26 mouse cellular contexts compared by ENCODE assay signal in genomic region chr2:119293311-119293710, GRCm38 (mm10). TPM values are rescaled to one million over a fixed set of nuclear protein-coding genes. Genes with fewer than 3 reads are reported as not detected.
DNase-seq lines count a peak whose midpoint lies in the region; ATAC-seq and TF ChIP-seq lines count a peak whose summit lies in the region.
"Had no signal": no experiment of that assay in that cellular context is flagged by ENCODE, and none has a peak within 500 bp of the region (broad histone marks: within the 10 kb centered on the region; RNA-seq: fewer than 3 reads in every experiment).

No protein-coding gene starts in this region.

- no peak for TF ChIP-seq EP300 in ES-Bruce4 (IDR thresholded peaks at IDR 0.05; ENCODE audit: insufficient read depth, low read depth, low read length)

- no peak overlapping the region for H3K4me2 ChIP-seq in forebrain, embryonic 12.5 days
- H3K4me2 ChIP-seq: heart, embryonic 13.5 days; hindbrain, embryonic 14.5 days had no signal

- TF ChIP-seq CTCF in cerebellum, adult 2 months (IDR thresholded peaks at IDR 0.05; ENCODE audit: borderline replicate concordance, insufficient read depth, low read depth, low read length): no peak
- no peak for TF ChIP-seq CTCF in ES-Bruce4 (IDR thresholded peaks at IDR 0.05; ENCODE audit: low read depth, low read length)
- TF ChIP-seq CTCF in left cerebral cortex, adult 2 months (IDR thresholded peaks at IDR 0.05): no peak

- H3K27ac ChIP-seq in cerebellum, adult 2 months (ENCODE audit: insufficient read depth, low read length): peak overlapping the region; percentile 69
- no peak overlapping the region for H3K27ac ChIP-seq in heart, embryonic 10.5 days
- H3K27ac ChIP-seq in ES-Bruce4 (ENCODE audit: insufficient read depth, low read length): no peak overlapping the region
- H3K27ac ChIP-seq in forebrain, embryonic 12.5 days: no peak overlapping the region
- no peak overlapping the region for H3K27ac ChIP-seq in left cerebral cortex, adult 2 months
- H3K27ac ChIP-seq: forebrain, embryonic 10.5 days; gastrocnemius, adult 2 months; heart, embryonic 13.5 days; hindbrain, embryonic 14.5 days; hindbrain, postnatal 0 days had no signal

- intact Hi-C loops in left cerebral cortex, adult 2 months (cut with DNase I): no loop called here

- DNase-seq in cerebellum, adult 2 months: no peak
- no peak for DNase-seq in cerebellum, adult 11-12 months
- DNase-seq in heart, adult 11 months: peak; percentile 90
- DNase-seq in heart, embryonic 10.5 days (ENCODE audit: low spot score): no peak
- DNase-seq in left cerebral cortex, adult 2 months (ENCODE audit: extremely low spot score in 1 of 2, low spot score in 2 of 2): no peak
- DNase-seq: B cell, adult 2 months; forebrain, postnatal 0 days; gastrocnemius, adult 2 months; gastrocnemius, postnatal 14 days; heart, adult 18-20 months; heart, postnatal 14 days; heart, postnatal 4 days; kidney, adult 2 months had no signal

- WGBS in cerebellum, adult 2 months: 43% methylated on average over 17 of the region's 17 CpGs
- 90% methylated on average over 17 of the region's 17 CpGs for WGBS in heart, embryonic 10.5 days
- WGBS in forebrain, embryonic 12.5 days: 93% methylated on average over 17 of the region's 17 CpGs

- 0 out of 2 replicates have a peak overlapping the region, but pooled peaks have one; percentile 2 for H3K9ac ChIP-seq in ES-Bruce4 (ENCODE audit: low read depth, poor library complexity, severe bottlenecking)
- H3K9ac ChIP-seq in forebrain, embryonic 12.5 days: no peak overlapping the region
- H3K9ac ChIP-seq: forebrain, postnatal 0 days; heart, embryonic 13.5 days; hindbrain, embryonic 14.5 days had no signal

- H3K4me3 ChIP-seq in cerebellum, adult 2 months (replicated peaks; ENCODE audit: insufficient read depth, low read depth, low read length): peak overlapping the region; percentile 2
- H3K4me3 ChIP-seq in heart, embryonic 10.5 days: no peak overlapping the region
- peak overlapping the region; percentile 46 for H3K4me3 ChIP-seq in ES-Bruce4 (ENCODE audit: low read depth, low read length)
- no peak overlapping the region for H3K4me3 ChIP-seq in forebrain, embryonic 12.5 days (replicated peaks)
- H3K4me3 ChIP-seq in left cerebral cortex, adult 2 months: no peak overlapping the region
- H3K4me3 ChIP-seq: forebrain, embryonic 10.5 days; gastrocnemius, adult 2 months; heart, embryonic 13.5 days had no signal

- no peak for TF ChIP-seq POLR2A in cerebellum, adult 2 months (IDR thresholded peaks at IDR 0.05; ENCODE audit: borderline replicate concordance, insufficient read depth, low read length)
- no peak for TF ChIP-seq POLR2A in ES-Bruce4 (IDR thresholded peaks at IDR 0.05; ENCODE audit: insufficient read depth, low read length)

- H3K27me3 ChIP-seq in cerebellum, adult 2 months (ENCODE audit: control insufficient read depth, insufficient read depth, low read length): no peaks in the 10 kb centered on the region
- H3K27me3 ChIP-seq in heart, embryonic 10.5 days (ENCODE audit: insufficient read depth, poor library complexity, severe bottlenecking): no peaks in the 10 kb centered on the region
- no peaks in the 10 kb centered on the region for H3K27me3 ChIP-seq in ES-Bruce4 (ENCODE audit: control insufficient read depth, insufficient read depth, low read length, poor library complexity, severe bottlenecking)
- H3K27me3 ChIP-seq in forebrain, embryonic 12.5 days: no peaks in the 10 kb centered on the region
- H3K27me3 ChIP-seq: CH12.LX; heart, embryonic 13.5 days had no signal

- ATAC-seq in forebrain, embryonic 12.5 days (ENCODE audit: low FRiP score): no peak
- ATAC-seq: forebrain, embryonic 14.5 days; forebrain, postnatal 0 days; hindbrain, postnatal 0 days; inflammation-experienced regulatory T-cells, adult 6 months; intestine, embryonic 16.5 days had no signal

- peaks cover 32% of the 10 kb centered on the region for H3K4me1 ChIP-seq in cerebellum, adult 2 months (ENCODE audit: control insufficient read depth, insufficient read depth, low read length)
- H3K4me1 ChIP-seq in heart, embryonic 10.5 days: peaks cover 16% of the 10 kb centered on the region
- H3K4me1 ChIP-seq in ES-Bruce4 (ENCODE audit: control insufficient read depth, insufficient read depth, low read length): no peaks in the 10 kb centered on the region
- peaks cover 15% of the 10 kb centered on the region for H3K4me1 ChIP-seq in forebrain, embryonic 12.5 days

- H3K36me3 ChIP-seq in heart, embryonic 10.5 days: peaks cover 78% of the 10 kb centered on the region
- H3K36me3 ChIP-seq in ES-Bruce4 (ENCODE audit: control insufficient read depth, insufficient read depth, low read length, poor library complexity, severe bottlenecking): 0 out of 2 replicates have a peak, but pooled peaks cover 8% of the 10 kb centered on the region
- H3K36me3 ChIP-seq in forebrain, embryonic 12.5 days (replicated peaks): peaks cover 63% of the 10 kb centered on the region

- no peaks in the 10 kb centered on the region for H3K9me3 ChIP-seq in heart, embryonic 10.5 days
- H3K9me3 ChIP-seq in ES-Bruce4 (replicated peaks; ENCODE audit: control insufficient read depth, insufficient read depth, low read length, poor library complexity, severe bottlenecking): no peaks in the 10 kb centered on the region
- no peaks in the 10 kb centered on the region for H3K9me3 ChIP-seq in forebrain, embryonic 12.5 days
- H3K9me3 ChIP-seq: forebrain, embryonic 10.5 days; heart, embryonic 13.5 days had no signal

RNA-seq across cellular contexts. Expression of gene Vps18, which starts 4.8 kb away (rescaled TPM):
- polyA plus RNA-seq in cerebellum, adult 2 months (2012; rRNA removed): 37.8 and 38.8 TPM in 2 replicates
- polyA plus RNA-seq in heart, embryonic 10.5 days (2016; fragmentation: Nextera tagmentation; extraction: Ambion mirVana): 17.4 and 18.6 TPM in 2 replicates
- 11.7 and 12.8 TPM in 2 replicates for polyA plus RNA-seq in ES-Bruce4 (2011; ENCODE audit: insufficient read depth, insufficient read length, low read depth, missing spikeins)
- polyA plus RNA-seq in forebrain, embryonic 12.5 days (2016; fragmentation: Nextera tagmentation; extraction: Ambion mirVana): 25.5 and 27.4 TPM in 2 replicates
- 10 to 100 TPM; 47.2 to 50.8 TPM for total RNA-seq in left cerebral cortex, adult 2 months (2021)

RNA-seq across cellular contexts. Expression of gene Rhov, which starts 22.2 kb away (rescaled TPM):
- polyA plus RNA-seq in cerebellum, adult 2 months (2012; rRNA removed): 8.4 and 10.4 TPM in 2 replicates
- 0.39 TPM in 1 of 2 replicates, not detected in the other for polyA plus RNA-seq in heart, embryonic 10.5 days (2016; fragmentation: Nextera tagmentation; extraction: Ambion mirVana)
- 0.36 and 0.78 TPM in 2 replicates for polyA plus RNA-seq in ES-Bruce4 (2011; ENCODE audit: insufficient read depth, insufficient read length, low read depth, missing spikeins)
- 3.7 and 3.9 TPM in 2 replicates for polyA plus RNA-seq in forebrain, embryonic 12.5 days (2016; fragmentation: Nextera tagmentation; extraction: Ambion mirVana)
- 10 to 100 TPM in 1 of 2 experiments, 1 to 10 TPM in 1; 9.8 to 11.1 TPM for total RNA-seq in left cerebral cortex, adult 2 months (2021)
- total RNA-seq: adrenal gland, postnatal 14 days; gastrocnemius, adult 2 months; gastrocnemius, postnatal 14 days; heart, adult 18-20 months; heart, postnatal 14 days; heart, postnatal 4 days; MEL had no signal

RNA-seq across cellular contexts. Expression of gene Dll4, which starts 32.3 kb away (rescaled TPM):
- polyA plus RNA-seq in cerebellum, adult 2 months (2012; rRNA removed): 3.1 and 4.1 TPM in 2 replicates
- polyA plus RNA-seq in heart, embryonic 10.5 days (2016; fragmentation: Nextera tagmentation; extraction: Ambion mirVana): 6.0 and 7.5 TPM in 2 replicates
- polyA plus RNA-seq in ES-Bruce4 (2011; ENCODE audit: insufficient read depth, insufficient read length, low read depth, missing spikeins): 0.18 TPM in 1 of 2 replicates, not detected in the other
- 3.5 and 3.8 TPM in 2 replicates for polyA plus RNA-seq in forebrain, embryonic 12.5 days (2016; fragmentation: Nextera tagmentation; extraction: Ambion mirVana)
- 1 to 10 TPM; 2.3 to 2.4 TPM for total RNA-seq in left cerebral cortex, adult 2 months (2021)
- total RNA-seq: common myeloid progenitor, adult 5-6 weeks; MEL had no signal
- polyA plus RNA-seq: inflammation-experienced regulatory T-cells, adult 6 months had no signal

RNA-seq across cellular contexts. Expression of gene Spint1, which starts 56.1 kb away (rescaled TPM):
- polyA plus RNA-seq in cerebellum, adult 2 months (2012; rRNA removed): 0.61 and 1.2 TPM in 2 replicates
- 2.6 and 8.8 TPM in 2 replicates for polyA plus RNA-seq in heart, embryonic 10.5 days (2016; fragmentation: Nextera tagmentation; extraction: Ambion mirVana)
- 57.3 and 71.4 TPM in 2 replicates for polyA plus RNA-seq in ES-Bruce4 (2011; ENCODE audit: insufficient read depth, insufficient read length, low read depth, missing spikeins)
- 2.0 and 2.1 TPM in 2 replicates for polyA plus RNA-seq in forebrain, embryonic 12.5 days (2016; fragmentation: Nextera tagmentation; extraction: Ambion mirVana)
- total RNA-seq in left cerebral cortex, adult 2 months (2021): 1 to 10 TPM in 1 of 2 experiments, under 1 TPM in 1; 0.96 to 1.2 TPM
- total RNA-seq: CH12.LX; gastrocnemius, adult 2 months; heart, postnatal 4 days; MEL had no signal

RNA-seq across cellular contexts. Expression of gene Chac1, which starts 57.7 kb away (rescaled TPM):
- 8.1 and 9.8 TPM in 2 replicates for polyA plus RNA-seq in cerebellum, adult 2 months (2012; rRNA removed)
- polyA plus RNA-seq in heart, embryonic 10.5 days (2016; fragmentation: Nextera tagmentation; extraction: Ambion mirVana): 0.55 and 0.69 TPM in 2 replicates
- 3.6 and 3.8 TPM in 2 replicates for polyA plus RNA-seq in ES-Bruce4 (2011; ENCODE audit: insufficient read depth, insufficient read length, low read depth, missing spikeins)
- 2.4 and 2.7 TPM in 2 replicates for polyA plus RNA-seq in forebrain, embryonic 12.5 days (2016; fragmentation: Nextera tagmentation; extraction: Ambion mirVana)
- 1 to 10 TPM; 7.5 to 8.7 TPM for total RNA-seq in left cerebral cortex, adult 2 months (2021)
- total RNA-seq: common myeloid progenitor, adult 5-6 weeks had no signal
- polyA plus RNA-seq: inflammation-experienced regulatory T-cells, adult 6 months had no signal

Comparison
In these comparisons a context has a peak if more than half of its experiments do, and no peak if none do; other contexts are left out.
1. H3K4me3 ChIP-seq: peak in cerebellum, adult 2 months (single experiment) and ES-Bruce4 (single experiment); none in heart, embryonic 10.5 days (single experiment), forebrain, embryonic 12.5 days (single experiment) and left cerebral cortex, adult 2 months (single experiment).